8 mouse cellular contexts compared by ENCODE assay signal in genomic region chr12:98736951-98737800, GRCm38 (mm10). TPM values are rescaled to one million over a fixed set of nuclear protein-coding genes. Genes with fewer than 3 reads are reported as not detected.
DNase-seq lines count a peak whose midpoint lies in the region; ATAC-seq and TF ChIP-seq lines count a peak whose summit lies in the region.

Gene Ptpn21, minus strand, starts transcription at chr12:98737405.

- peak within 1 kb of the TSS; percentile 67 for H3K9ac ChIP-seq in forebrain, embryonic 15.5 days (replicated peaks)
- H3K9ac ChIP-seq in limb, embryonic 11.5 days (ENCODE audit: low read length): peak within 1 kb of the TSS; percentile 90
- H3K9ac ChIP-seq in midbrain, embryonic 13.5 days (replicated peaks): peak within 1 kb of the TSS; percentile 86

- ATAC-seq in cerebellum, adult (ENCODE audit: insufficient number of reproducible peaks, low FRiP score, low TSS enrichment): 0 out of 2 replicates have a peak, but pooled peaks have one; percentile 34
- peak; percentile 54 for ATAC-seq in forebrain, embryonic 15.5 days (replicated peaks)
- ATAC-seq in limb, embryonic 11.5 days (ENCODE audit: insufficient number of reproducible peaks, low FRiP score, low TSS enrichment, low read depth): peak; percentile 72
- peak; percentile 60 for ATAC-seq in midbrain, embryonic 13.5 days

- TF ChIP-seq CTCF in bone marrow, adult 2 months (IDR thresholded peaks at IDR 0.05; ENCODE audit: control insufficient read depth, insufficient read depth, low read length): no peak

- no peak within 1 kb of the TSS for H3K4me3 ChIP-seq in bone marrow, adult 2 months (replicated peaks; ENCODE audit: control insufficient read depth, low read depth, low read length)
- peak within 1 kb of the TSS; percentile 54 for H3K4me3 ChIP-seq in forebrain, embryonic 15.5 days
- peak within 1 kb of the TSS; percentile 42 for H3K4me3 ChIP-seq in limb, embryonic 11.5 days (ENCODE audit: low read depth, low read length)
- H3K4me3 ChIP-seq in midbrain, embryonic 13.5 days (replicated peaks): peak within 1 kb of the TSS; percentile 75

- no peak for DNase-seq in cerebellum, adult 9-10 months
- DNase-seq in heart, postnatal 36 days: peak; percentile 73 to 81
- DNase-seq in limb, embryonic 11.5 days (ENCODE audit: low spot score): peak; percentile 71
- DNase-seq in urinary bladder, postnatal 36 days (ENCODE audit: low spot score in 2 of 2): peak; percentile 58 to 62

- H3K27me3 ChIP-seq in forebrain, embryonic 15.5 days: 0 out of 2 replicates have a peak, but pooled peaks cover 2% of the 10 kb centered on the region
- H3K27me3 ChIP-seq in limb, embryonic 11.5 days (ENCODE audit: control insufficient read depth, insufficient read depth, low read length): peaks cover 8% of the 10 kb centered on the region
- peaks cover 13% of the 10 kb centered on the region for H3K27me3 ChIP-seq in midbrain, embryonic 13.5 days

- H3K36me3 ChIP-seq in forebrain, embryonic 15.5 days: no peaks in the 10 kb centered on the region
- H3K36me3 ChIP-seq in limb, embryonic 11.5 days (ENCODE audit: control insufficient read depth, insufficient read depth, low read length): no peaks in the 10 kb centered on the region
- H3K36me3 ChIP-seq in midbrain, embryonic 13.5 days: no peaks in the 10 kb centered on the region

- TF ChIP-seq POLR2A in bone marrow, adult 2 months (IDR thresholded peaks at IDR 0.05; ENCODE audit: borderline replicate concordance, control insufficient read depth, low read depth, low read length): no peak

- WGBS in bone marrow, adult 2 months: 2% methylated on average over 75 of the region's 75 CpGs
- under 1% methylated on average over 73 of the region's 75 CpGs for WGBS in forebrain, embryonic 15.5 days
- under 1% methylated on average over 75 of the region's 75 CpGs for WGBS in limb, embryonic 11.5 days
- under 1% methylated on average over 74 of the region's 75 CpGs for WGBS in midbrain, embryonic 13.5 days

- H3K9me3 ChIP-seq in forebrain, embryonic 15.5 days: no peaks in the 10 kb centered on the region
- H3K9me3 ChIP-seq in limb, embryonic 11.5 days (ENCODE audit: control insufficient read depth, low read length): no peaks in the 10 kb centered on the region
- H3K9me3 ChIP-seq in midbrain, embryonic 13.5 days: no peaks in the 10 kb centered on the region

- intact Hi-C loops in heart, postnatal 36 days (cut with DNase I): no loop called here

- peak within 1 kb of the TSS; percentile 19; the same call in 1 of the 2 replicates for H3K27ac ChIP-seq in bone marrow, adult 2 months (ENCODE audit: control insufficient read depth, insufficient read depth, low read depth, low read length, poor library complexity)
- peak within 1 kb of the TSS; percentile 9; the same call in 1 of the 2 replicates for H3K27ac ChIP-seq in forebrain, embryonic 15.5 days (replicated peaks)
- H3K27ac ChIP-seq in limb, embryonic 11.5 days (replicated peaks; ENCODE audit: low read depth, low read length): no peak within 1 kb of the TSS
- H3K27ac ChIP-seq in midbrain, embryonic 13.5 days: no peak within 1 kb of the TSS

- peak within 1 kb of the TSS; percentile 85 for H3K4me2 ChIP-seq in forebrain, embryonic 15.5 days (replicated peaks)
- peak within 1 kb of the TSS; percentile 64 for H3K4me2 ChIP-seq in limb, embryonic 11.5 days (ENCODE audit: low read depth, severe bottlenecking)
- peak within 1 kb of the TSS; percentile 93 for H3K4me2 ChIP-seq in midbrain, embryonic 13.5 days (replicated peaks)

- peaks cover 2% of the 10 kb centered on the region; the same call in 1 of the 2 replicates for H3K4me1 ChIP-seq in bone marrow, adult 2 months (ENCODE audit: control insufficient read depth, insufficient read depth, low read length)
- H3K4me1 ChIP-seq in forebrain, embryonic 15.5 days: peaks cover 41% of the 10 kb centered on the region
- peaks cover 12% of the 10 kb centered on the region for H3K4me1 ChIP-seq in limb, embryonic 11.5 days (ENCODE audit: control insufficient read depth, insufficient read depth, low read length)
- H3K4me1 ChIP-seq in midbrain, embryonic 13.5 days (replicated peaks): peaks cover 40% of the 10 kb centered on the region

RNA-seq across cellular contexts. Expression of gene Ptpn21, which starts in this region (rescaled TPM):
- 1.7 and 2.2 TPM in 2 replicates for polyA plus RNA-seq in bone marrow, adult 2 months (2011; ENCODE audit: insufficient read depth, insufficient read length, low replicate concordance, missing spikeins)
- polyA plus RNA-seq in forebrain, embryonic 15.5 days (2015; fragmentation: Nextera tagmentation; extraction: Ambion mirVana): 5.0 and 6.7 TPM in 2 replicates
- 10 to 100 TPM; 28.3 to 31.5 TPM for total RNA-seq in heart, postnatal 36 days (2021)
- polyA plus RNA-seq in limb, embryonic 11.5 days (2014; fragmentation: Nextera tagmentation; extraction: Ambion mirVana): 6.2 and 6.5 TPM in 2 replicates
- polyA plus RNA-seq in midbrain, embryonic 13.5 days (2015; fragmentation: Nextera tagmentation; extraction: Ambion mirVana): 5.7 and 6.9 TPM in 2 replicates

Comparison
In these comparisons a context has a peak if more than half of its experiments do, and no peak if none do; other contexts are left out.
1. H3K27ac ChIP-seq: peak in bone marrow, adult 2 months (single experiment) and forebrain, embryonic 15.5 days (single experiment); none in limb, embryonic 11.5 days (single experiment) and midbrain, embryonic 13.5 days (single experiment).
2. Peak in every context shown above with its lines, with median percentiles within 50 percentile points of each other: ATAC-seq, H3K4me2 ChIP-seq and H3K9ac ChIP-seq.